Mouse (Mus musculus) stomach, embryonic 14.5 days (tissue): Measurements from ENCODE around the gene Olfr1393. TPM values are rescaled to one million over a fixed set of nuclear protein-coding genes. Genes with fewer than 3 reads are reported as not detected.

Experiments
- ATAC-seq: fragments of 200-750 bp; cut with Nextera tagmentation; 2 replicates; pipeline ENCODE4 v1.8.0; 2017; ENCODE audit warnings: low read depth, moderate TSS enrichment; ENCODE audit not compliant: insufficient number of reproducible peaks, insufficient read depth, low FRiP score
- H3K27ac ChIP-seq: fragments of 300-500 bp; sonication (generic); 2 replicates; pipeline ENCODE4 v1.5.1; 2014; ENCODE audit warnings: mild to moderate bottlenecking, low read length, moderate library complexity, mixed read lengths
- H3K27me3 ChIP-seq: fragments of 300-500 bp; sonication (generic); 2 replicates; pipeline ENCODE4 v1.6.1; 2014; ENCODE audit warnings: low read length, control low read depth, mixed read lengths; ENCODE audit not compliant: control insufficient read depth, insufficient read depth
- H3K36me3 ChIP-seq: fragments of 300-500 bp; sonication (generic); 2 replicates; pipeline ENCODE4 v1.6.1; 2014; ENCODE audit warnings: mild to moderate bottlenecking, control low read depth, low read length, moderate library complexity, mixed read lengths; ENCODE audit not compliant: control insufficient read depth, insufficient read depth
- H3K4me1 ChIP-seq: fragments of 300-500 bp; sonication (generic); 2 replicates; pipeline ENCODE4 v1.6.1; 2014; ENCODE audit warnings: low read length, control low read depth, mixed read lengths; ENCODE audit not compliant: control insufficient read depth, insufficient read depth
- H3K4me2 ChIP-seq: fragments of 300-500 bp; sonication (generic); replicated peaks from 2 replicates; pipeline ENCODE4 v1.6.1; 2014; ENCODE audit warnings: low read depth, low read length, control low read depth
- H3K4me3 ChIP-seq: fragments of 300-500 bp; sonication (generic); 2 replicates; pipeline ENCODE4 v1.5.1; 2014; ENCODE audit warnings: low read depth, low read length, control low read depth
- H3K9ac ChIP-seq: fragments of 300-500 bp; sonication (generic); replicated peaks from 2 replicates; pipeline ENCODE4 v1.6.1; 2014; ENCODE audit warnings: low read depth, mild to moderate bottlenecking, control low read depth, low read length, moderate library complexity, mixed read lengths
- H3K9me3 ChIP-seq: fragments of 300-500 bp; sonication (generic); 2 replicates; pipeline ENCODE4 v1.6.1; 2016; ENCODE audit warnings: low read depth, low read length, control low read depth; ENCODE audit not compliant: control insufficient read depth
- WGBS: fragments of 180-500 bp; shearing (Covaris S2); extraction: QIAGEN DNeasy Blood & Tissue Kit; methylation state at CpG from one replicate; pipeline ENCODE4 v1.1.7; 2014; 5-methylcytosine and 5-hydroxymethylcytosine counted together
- polyA plus RNA-seq: library from polyadenylated mRNA; unstranded; fragments of >200 nt; fragmentation: Nextera tagmentation; extraction: Ambion mirVana; gene quantifications from 2 replicates; pipeline ENCODE4 v1.2.1, GENCODE M21; 2014

Olfr1393 gene
- 0.28 TPM in 1 of 2 replicates, not detected in the other for polyA plus RNA-seq

GRCm38 (mm10) chr11:49278222-49278621 is at the start of gene Olfr1393:
Olfr1393 (plus strand) TSS chr11:49278304.
- H3K36me3 ChIP-seq, result no peaks in the 10 kb centered on the region
- no peaks in the 10 kb centered on the region for H3K9me3 ChIP-seq
- WGBS, result 70% methylated on average over 3 of the region's 3 CpGs
- H3K9ac ChIP-seq, result no peak within 1 kb of the TSS
- H3K4me1 ChIP-seq, result no peaks in the 10 kb centered on the region
- no peak within 1 kb of the TSS for H3K4me3 ChIP-seq
- ATAC-seq, result no peak
- H3K4me2 ChIP-seq, result no peak within 1 kb of the TSS
- no peak within 1 kb of the TSS for H3K27ac ChIP-seq
- no peaks in the 10 kb centered on the region for H3K27me3 ChIP-seq

GRCm38 (mm10) chr11:49232781-49233180 is 45.3 kb upstream of the Olfr1393 start:
- no peaks in the 10 kb centered on the region for H3K36me3 ChIP-seq
- H3K4me3 ChIP-seq, result no peak overlapping the region
- 64% methylated on average over 3 of the region's 3 CpGs for WGBS
- no peak overlapping the region for H3K4me2 ChIP-seq
- H3K27ac ChIP-seq, result no peak overlapping the region
- H3K9me3 ChIP-seq, result no peaks in the 10 kb centered on the region
- H3K4me1 ChIP-seq, result no peaks in the 10 kb centered on the region
- H3K27me3 ChIP-seq, result no peaks in the 10 kb centered on the region
- no peak overlapping the region for H3K9ac ChIP-seq
- ATAC-seq, result no peak

GRCm38 (mm10) chr11:49235459-49236207 is 42.5 kb upstream of the Olfr1393 start:
- H3K9ac ChIP-seq, result no peak overlapping the region
- 69% methylated on average over 3 of the region's 3 CpGs for WGBS

GRCm38 (mm10) chr11:49236891-49237290 is 41.2 kb upstream of the Olfr1393 start:
- no peaks in the 10 kb centered on the region for H3K9me3 ChIP-seq
- H3K4me2 ChIP-seq, result no peak overlapping the region
- H3K36me3 ChIP-seq, result no peaks in the 10 kb centered on the region
- H3K27ac ChIP-seq, result no peak overlapping the region
- no peaks in the 10 kb centered on the region for H3K27me3 ChIP-seq
- no peak overlapping the region for H3K4me3 ChIP-seq
- no peak overlapping the region for H3K9ac ChIP-seq
- ATAC-seq, result no peak
- 65% methylated on average over 1 of the region's 1 CpGs for WGBS
- H3K4me1 ChIP-seq, result no peaks in the 10 kb centered on the region

More at GRCm38 (mm10) chr11:49235459-49236207, 42.5 kb upstream of the Olfr1393 start:
- Histone ChIP-seq H3K4me3 (no peak overlapping the region), H3K27ac (no peak overlapping the region), H3K4me1 (no peaks in the 10 kb centered on the region), H3K36me3 (no peaks in the 10 kb centered on the region), H3K9me3 (no peaks in the 10 kb centered on the region), H3K4me2 (no peak overlapping the region), H3K27me3 (no peaks in the 10 kb centered on the region)
- ATAC-seq, result no peak

GRCm38 (mm10) chr11:49237532-49237931 is 40.6 kb upstream of the Olfr1393 start:
- Histone ChIP-seq H3K9ac (no peak overlapping the region), H3K36me3 (no peaks in the 10 kb centered on the region), H3K4me1 (no peaks in the 10 kb centered on the region), H3K9me3 (no peaks in the 10 kb centered on the region), H3K27ac (no peak overlapping the region), H3K4me3 (no peak overlapping the region), H3K4me2 (no peak overlapping the region), H3K27me3 (no peaks in the 10 kb centered on the region)
- ATAC-seq, result no peak
- WGBS, result 46% methylated on average over 2 of the region's 2 CpGs

GRCm38 (mm10) chr11:49240310-49240709 is 37.8 kb upstream of the Olfr1393 start:
- no peaks in the 10 kb centered on the region for H3K9me3 ChIP-seq
- H3K4me3 ChIP-seq, result no peak overlapping the region
- WGBS, result 65% methylated on average over 1 of the region's 1 CpGs
- no peak overlapping the region for H3K9ac ChIP-seq
- no peak overlapping the region for H3K27ac ChIP-seq
- H3K36me3 ChIP-seq, result no peaks in the 10 kb centered on the region
- no peak for ATAC-seq
- peaks cover 8% of the 10 kb centered on the region; the same call in 1 of the 2 replicates for H3K4me1 ChIP-seq
- H3K4me2 ChIP-seq, result no peak overlapping the region
- no peaks in the 10 kb centered on the region for H3K27me3 ChIP-seq

- Histone ChIP-seq H3K9ac (no peak overlapping the region), H3K4me1 (peaks cover 9% of the 10 kb centered on the region; the same call in 1 of the 2 replicates), H3K9me3 (no peaks in the 10 kb centered on the region), H3K36me3 (no peaks in the 10 kb centered on the region), H3K27ac (no peak overlapping the region), H3K4me2 (no peak overlapping the region), H3K27me3 (no peaks in the 10 kb centered on the region), H3K4me3 (no peak overlapping the region)
- 82% methylated on average over 4 of the region's 4 CpGs for WGBS
- ATAC-seq, result no peak
These were observed 37.2 kb upstream of the Olfr1393 start for GRCm38 (mm10) chr11:49240874-49241273.

GRCm38 (mm10) chr11:49241471-49241870 is 36.6 kb upstream of the Olfr1393 start:
- no peaks in the 10 kb centered on the region for H3K9me3 ChIP-seq
- peaks cover 9% of the 10 kb centered on the region; the same call in 1 of the 2 replicates for H3K4me1 ChIP-seq
- H3K27ac ChIP-seq, result no peak overlapping the region
- H3K27me3 ChIP-seq, result no peaks in the 10 kb centered on the region
- H3K4me3 ChIP-seq, result no peak overlapping the region
- H3K4me2 ChIP-seq, result no peak overlapping the region
- no peak for ATAC-seq
- H3K9ac ChIP-seq, result no peak overlapping the region
- H3K36me3 ChIP-seq, result no peaks in the 10 kb centered on the region
- no CpG with 5 or more reads among the region's 1 CpGs for WGBS
